Mouse (Mus musculus) frontal cortex, postnatal 25 days (tissue): ENCODE measurements at regions not wholly inside any gene's neighbourhood (a gene's known extent, or its start where the extent isn't known, plus 50 kb on each side); places are given as distances from the start of the nearest gene placed in this dataset.

ENCODE experiments used
- DNase-seq, 2 experiments: peaks; one replicate each; pipeline ENCODE4 v3.0.0; 2022; ENCODE audit warnings: low spot score in 2 of 2

DNA sequence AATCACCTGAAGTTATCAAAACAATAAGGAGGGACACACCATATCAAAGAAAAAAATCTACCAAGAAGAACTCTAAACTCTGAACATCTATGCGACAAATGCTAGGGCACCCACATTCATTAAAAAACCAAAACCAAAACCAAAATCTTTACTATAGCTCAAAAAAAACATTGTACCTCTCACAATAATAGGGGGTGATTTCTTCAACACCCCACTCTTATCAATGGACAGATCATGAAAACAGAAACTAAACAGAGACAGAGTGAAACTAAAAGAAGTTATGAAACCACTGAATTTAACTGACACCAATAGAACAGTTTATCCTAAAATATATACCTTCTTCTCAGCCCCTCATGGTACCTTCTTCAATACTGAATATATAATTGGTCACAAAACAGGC lies 1314.5 kb upstream of the Gm7489 start:
- no peak for DNase-seq

- no peak for DNase-seq
Measured at GRCm38 (mm10) chr15:52577614-52578013, 1307.1 kb upstream of the Gm7489 start.

GRCm38 (mm10) chr15:52589391-52589790 lies 1295.3 kb upstream of the Gm7489 start:
- DNase-seq = no peak

DNA sequence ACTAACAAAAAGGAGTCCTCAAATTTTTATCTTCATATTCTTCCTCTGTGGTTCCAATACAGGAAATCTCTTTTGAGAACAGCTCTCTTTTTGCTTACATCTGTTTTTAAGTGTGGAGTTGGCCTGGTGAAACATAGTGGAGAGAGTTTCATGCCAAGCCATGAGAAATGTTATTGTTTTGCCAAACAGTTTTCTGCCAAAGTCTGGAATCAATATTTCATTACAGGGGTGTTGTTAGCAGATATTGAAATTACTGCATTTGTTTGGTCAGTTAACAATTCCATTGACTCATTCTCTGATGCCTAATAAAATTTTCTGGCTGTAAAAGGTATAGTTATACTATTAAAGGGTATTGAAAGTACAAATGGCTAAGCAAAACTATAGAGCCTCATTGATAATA lies 1285.2 kb upstream of the Gm7489 start:
- no peak for DNase-seq

GRCm38 (mm10) chr15:52599957-52600356 lies 1284.7 kb upstream of the Gm7489 start:
- DNase-seq = no peak

DNA sequence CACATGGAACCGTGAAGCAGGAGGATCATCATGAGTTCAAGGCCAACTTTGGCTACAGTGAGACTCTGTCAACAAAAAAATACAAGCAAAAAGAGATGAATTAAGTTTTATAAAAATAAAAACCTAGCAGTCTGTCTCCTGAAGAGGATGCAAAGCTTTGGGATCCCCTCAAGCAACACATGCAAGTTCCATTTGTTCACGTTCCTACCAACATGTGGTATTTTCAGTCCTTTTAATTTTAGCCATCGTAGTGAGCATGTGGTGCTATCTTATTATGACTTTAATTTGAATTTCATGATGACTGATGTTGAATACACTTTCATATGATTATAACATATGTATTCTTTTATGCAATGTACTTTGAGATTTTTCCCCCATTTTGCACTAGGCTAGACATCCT lies 1244.9 kb upstream of the Gm7489 start:
- DNase-seq = no peak

GRCm38 (mm10) chr15:52645961-52646360 lies 1238.7 kb upstream of the Gm7489 start:
- DNase-seq = no peak

GRCm38 (mm10) chr15:52657916-52658315 lies 1226.8 kb upstream of the Gm7489 start:
- no peak for DNase-seq
